8 mouse cellular contexts compared by ENCODE assay signal in the genomic region with DNA sequence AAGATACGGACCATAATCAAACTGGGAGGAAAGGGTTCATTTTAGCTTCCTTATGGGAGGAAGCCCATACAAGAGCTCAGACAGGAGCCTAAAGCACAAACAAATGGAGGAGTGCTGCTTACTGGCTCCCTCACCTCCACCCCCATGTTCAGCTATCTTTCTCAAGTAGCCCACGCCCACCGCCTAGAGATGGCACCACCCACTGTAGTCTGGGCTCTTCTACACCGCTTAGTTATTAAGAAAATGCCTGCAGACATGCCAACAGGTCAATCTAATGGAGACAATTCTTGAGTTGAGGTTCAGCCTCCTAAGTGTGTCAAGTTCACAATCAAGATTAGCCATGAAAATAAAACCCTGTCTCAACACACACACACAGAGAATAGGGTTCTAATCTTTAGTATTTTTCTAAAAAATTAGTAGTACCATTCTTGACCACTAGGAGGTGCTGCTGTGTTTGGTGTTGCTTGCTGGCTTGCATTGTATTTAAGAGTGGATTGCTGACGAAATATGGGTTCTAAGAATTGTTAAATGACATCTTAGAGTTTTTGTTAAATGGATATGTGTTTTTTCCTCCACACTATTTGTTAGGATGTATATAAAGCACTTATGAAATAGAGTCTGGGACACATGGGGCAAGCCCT.
DNase-seq lines count a peak whose midpoint lies in the region; ATAC-seq lines count a peak whose summit lies in the region.

No protein-coding gene starts in this region.

- ATAC-seq in cerebellum, adult (ENCODE audit: insufficient number of reproducible peaks, low FRiP score, low TSS enrichment), result 0 out of 2 replicates have a peak, but pooled peaks have one; percentile 20

- no peak for DNase-seq in cerebellum, adult 11-12 months
- peak; percentile 37 for DNase-seq in lung, postnatal 25 days (ENCODE audit: low spot score)
- DNase-seq in lung, adult 18-20 months, result no peak
- DNase-seq in fibroblast of lung, adult 2 months (ENCODE audit: low read depth), result peak; percentile 18
- peak; percentile 70 for DNase-seq in retina, postnatal 1 day
- no peak for DNase-seq in thymus, postnatal 4 days
- no peak for DNase-seq in testis, postnatal 10 days (ENCODE audit: low spot score)

Comparison
In these comparisons a context has a peak if more than half of its experiments do, and no peak if none do; other contexts are left out.
1. DNase-seq: peak in lung, postnatal 25 days (single experiment), fibroblast of lung, adult 2 months (single experiment) and retina, postnatal 1 day (single experiment); none in cerebellum, adult 11-12 months (single experiment), lung, adult 18-20 months (0 of 2), thymus, postnatal 4 days (single experiment) and testis, postnatal 10 days (single experiment).